Mouse (Mus musculus): ENCODE measurements around the gene Fkbp4. TPM values are rescaled to one million over a fixed set of nuclear protein-coding genes. Genes with fewer than 3 reads are reported as not detected.
"Not testable (repeated sequence)": the region's sequence is repeated elsewhere in the genome, so short reads cannot be mapped to it uniquely, and the experiment has no call there.

Gene Fkbp4
- polyA plus RNA-seq, 1 experiment from 2014 or later: 156 TPM

- no peak overlapping the region for H3K27ac ChIP-seq (ENCODE audit: low read length)
- H3K27me3 ChIP-seq (replicated peaks; ENCODE audit: insufficient read depth, low read length): no peaks in the 10 kb centered on the region
- H3K4me2 ChIP-seq (replicated peaks; ENCODE audit: low read depth, low read length): no peak overlapping the region
- no peaks in the 10 kb centered on the region for H3K9me3 ChIP-seq (ENCODE audit: low read length)
- TF ChIP-seq EP300 (IDR thresholded peaks at IDR 0.05): no peak
- no peak for TF ChIP-seq CTCF (IDR thresholded peaks at IDR 0.05)
- H3K9ac ChIP-seq (replicated peaks; ENCODE audit: low read depth): no peak overlapping the region
- ATAC-seq (no peak), DNase-seq (ENCODE audit: low spot score) (no peak)
- 35% methylated on average over 1 of the region's 1 CpGs for WGBS
- H3K4me3 ChIP-seq (ENCODE audit: low read depth, low read length): no peak overlapping the region
- no peaks in the 10 kb centered on the region for H3K36me3 ChIP-seq (ENCODE audit: insufficient read depth, low read length)
- no peaks in the 10 kb centered on the region for H3K4me1 ChIP-seq (ENCODE audit: insufficient read depth, low read depth, low read length)
Measured at GRCm38 (mm10) chr6:128390683-128391082, 47.8 kb downstream of the Fkbp4 start.

GRCm38 (mm10) chr6:128389185-128389584, 49.3 kb downstream of the Fkbp4 start:
- Histone ChIP-seq H3K36me3 (ENCODE audit: insufficient read depth, low read length) (no peaks in the 10 kb centered on the region), H3K9me3 (ENCODE audit: low read length) (no peaks in the 10 kb centered on the region), H3K4me2 (replicated peaks; ENCODE audit: low read depth, low read length) (no peak overlapping the region), H3K27me3 (replicated peaks; ENCODE audit: insufficient read depth, low read length) (no peaks in the 10 kb centered on the region), H3K4me1 (ENCODE audit: insufficient read depth, low read depth, low read length) (no peaks in the 10 kb centered on the region), H3K4me3 (ENCODE audit: low read depth, low read length) (no peak overlapping the region), H3K9ac (replicated peaks; ENCODE audit: low read depth) (no peak overlapping the region), H3K27ac (ENCODE audit: low read length) (no peak overlapping the region)
- ATAC-seq (no peak), DNase-seq (ENCODE audit: low spot score) (no peak)
- 86% methylated on average over 1 of the region's 1 CpGs for WGBS
- TF ChIP-seq EP300 (IDR thresholded peaks at IDR 0.05) (no peak), CTCF (IDR thresholded peaks at IDR 0.05) (no peak)

GRCm38 (mm10) chr6:128385026-128385425, 53.5 kb downstream of the Fkbp4 start:
- WGBS: 55% methylated on average over 1 of the region's 1 CpGs
- DNase-seq (ENCODE audit: low spot score) (no peak), ATAC-seq (no peak)
- Histone ChIP-seq H3K27ac (ENCODE audit: low read length) (no peak overlapping the region), H3K4me2 (replicated peaks; ENCODE audit: low read depth, low read length) (no peak overlapping the region), H3K36me3 (ENCODE audit: insufficient read depth, low read length) (no peaks in the 10 kb centered on the region), H3K4me3 (ENCODE audit: low read depth, low read length) (no peak overlapping the region), H3K27me3 (replicated peaks; ENCODE audit: insufficient read depth, low read length) (no peaks in the 10 kb centered on the region), H3K9me3 (ENCODE audit: low read length) (no peaks in the 10 kb centered on the region), H3K4me1 (ENCODE audit: insufficient read depth, low read depth, low read length) (no peaks in the 10 kb centered on the region), H3K9ac (replicated peaks; ENCODE audit: low read depth) (no peak overlapping the region)
- TF ChIP-seq EP300 (IDR thresholded peaks at IDR 0.05) (no peak), CTCF (IDR thresholded peaks at IDR 0.05) (no peak)

GRCm38 (mm10) chr6:128383752-128384151, 54.7 kb downstream of the Fkbp4 start:
- Histone ChIP-seq H3K9me3 (ENCODE audit: low read length) (no peaks in the 10 kb centered on the region), H3K9ac (replicated peaks; ENCODE audit: low read depth) (no peak overlapping the region), H3K4me1 (ENCODE audit: insufficient read depth, low read depth, low read length) (no peaks in the 10 kb centered on the region), H3K27me3 (replicated peaks; ENCODE audit: insufficient read depth, low read length) (no peaks in the 10 kb centered on the region), H3K27ac (ENCODE audit: low read length) (no peak overlapping the region), H3K36me3 (ENCODE audit: insufficient read depth, low read length) (no peaks in the 10 kb centered on the region), H3K4me3 (ENCODE audit: low read depth, low read length) (no peak overlapping the region), H3K4me2 (replicated peaks; ENCODE audit: low read depth, low read length) (no peak overlapping the region)
- WGBS: 68% methylated on average over 7 of the region's 7 CpGs
- ATAC-seq (no peak), DNase-seq (ENCODE audit: low spot score) (no peak)
- TF ChIP-seq CTCF (IDR thresholded peaks at IDR 0.05): no peak
- no peak for TF ChIP-seq EP300 (IDR thresholded peaks at IDR 0.05)

- no peak for DNase-seq (ENCODE audit: low spot score)
- ATAC-seq: no peak
- Histone ChIP-seq H3K4me1 (ENCODE audit: insufficient read depth, low read depth, low read length) (no peaks in the 10 kb centered on the region), H3K36me3 (ENCODE audit: insufficient read depth, low read length) (no peaks in the 10 kb centered on the region), H3K4me2 (replicated peaks; ENCODE audit: low read depth, low read length) (no peak overlapping the region), H3K9me3 (ENCODE audit: low read length) (no peaks in the 10 kb centered on the region), H3K27me3 (replicated peaks; ENCODE audit: insufficient read depth, low read length) (no peaks in the 10 kb centered on the region), H3K9ac (replicated peaks; ENCODE audit: low read depth) (no peak overlapping the region), H3K4me3 (ENCODE audit: low read depth, low read length) (no peak overlapping the region), H3K27ac (ENCODE audit: low read length) (no peak overlapping the region)
- 58% methylated on average over 3 of the region's 3 CpGs for WGBS
- TF ChIP-seq CTCF (IDR thresholded peaks at IDR 0.05): no peak
Measured at GRCm38 (mm10) chr6:128381254-128381653, 57.2 kb downstream of the Fkbp4 start.

GRCm38 (mm10) chr6:128380594-128381167, 57.8 kb downstream of the Fkbp4 start:
- not testable (repeated sequence) for H3K4me3 ChIP-seq (ENCODE audit: low read depth, low read length); H3K27ac ChIP-seq (ENCODE audit: low read length); H3K4me2 ChIP-seq (replicated peaks; ENCODE audit: low read depth, low read length); H3K9ac ChIP-seq (replicated peaks; ENCODE audit: low read depth); DNase-seq (ENCODE audit: low spot score); ATAC-seq; H3K4me1 ChIP-seq (ENCODE audit: insufficient read depth, low read depth, low read length); H3K9me3 ChIP-seq (ENCODE audit: low read length); H3K27me3 ChIP-seq (replicated peaks; ENCODE audit: insufficient read depth, low read length); H3K36me3 ChIP-seq (ENCODE audit: insufficient read depth, low read length)
- WGBS: 37% methylated on average over 1 of the region's 1 CpGs
- TF ChIP-seq CTCF (IDR thresholded peaks at IDR 0.05): peak; percentile 34

Other genes with a start within 250 kb of the Fkbp4 start
- gene Tead4, start 137.9 kb downstream of the Fkbp4 start, polyA plus RNA-seq (2015; fragmentation: Nextera tagmentation; extraction: Ambion mirVana): 9.6 and 10.3 TPM in 2 replicates
- gene Tulp3, start 82.8 kb downstream of the Fkbp4 start, polyA plus RNA-seq (2015; fragmentation: Nextera tagmentation; extraction: Ambion mirVana): 9.5 and 10.9 TPM in 2 replicates
- 41.8 and 43.8 TPM in 2 replicates for gene Rhno1, start 75.8 kb downstream of the Fkbp4 start, polyA plus RNA-seq (2015; fragmentation: Nextera tagmentation; extraction: Ambion mirVana)
- 1.3 and 2.0 TPM in 2 replicates for gene Foxm1, start 75.7 kb downstream of the Fkbp4 start, polyA plus RNA-seq (2015; fragmentation: Nextera tagmentation; extraction: Ambion mirVana)
- gene Tex52, start 63.2 kb downstream of the Fkbp4 start, polyA plus RNA-seq (2015; fragmentation: Nextera tagmentation; extraction: Ambion mirVana): 0.13 and 0.17 TPM in 2 replicates
- not detected in 2 replicates for gene Gm44596, start 63.2 kb downstream of the Fkbp4 start, polyA plus RNA-seq (2015; fragmentation: Nextera tagmentation; extraction: Ambion mirVana)
- 1.0 and 1.2 TPM in 2 replicates for gene Nrip2, start 39.4 kb downstream of the Fkbp4 start, polyA plus RNA-seq (2015; fragmentation: Nextera tagmentation; extraction: Ambion mirVana)
- gene Itfg2, start 13.7 kb downstream of the Fkbp4 start, polyA plus RNA-seq (2015; fragmentation: Nextera tagmentation; extraction: Ambion mirVana): 16.4 and 19.8 TPM in 2 replicates
- 0.14 and 0.35 TPM in 2 replicates for gene Pzp, start 88.0 kb upstream of the Fkbp4 start, polyA plus RNA-seq (2015; fragmentation: Nextera tagmentation; extraction: Ambion mirVana)
- 10.1 and 10.8 TPM in 2 replicates for gene A2ml1, start 142.9 kb upstream of the Fkbp4 start, polyA plus RNA-seq (2015; fragmentation: Nextera tagmentation; extraction: Ambion mirVana)
- gene Klrb1a, start 184.9 kb upstream of the Fkbp4 start, polyA plus RNA-seq (2015; fragmentation: Nextera tagmentation; extraction: Ambion mirVana): not detected in 2 replicates
- not detected in 2 replicates for gene Clec2h, start 223.7 kb upstream of the Fkbp4 start, polyA plus RNA-seq (2015; fragmentation: Nextera tagmentation; extraction: Ambion mirVana)

Measured in lung, postnatal 0 days (tissue).